Mouse (Mus musculus): ENCODE measurements around the gene Chsy1. TPM values are rescaled to one million over a fixed set of nuclear protein-coding genes. Genes with fewer than 3 reads are reported as not detected.

Chsy1 gene
- 16.1 and 18.0 TPM in 2 replicates for polyA plus RNA-seq (2015; fragmentation: Nextera tagmentation; extraction: Ambion mirVana)

DNA sequence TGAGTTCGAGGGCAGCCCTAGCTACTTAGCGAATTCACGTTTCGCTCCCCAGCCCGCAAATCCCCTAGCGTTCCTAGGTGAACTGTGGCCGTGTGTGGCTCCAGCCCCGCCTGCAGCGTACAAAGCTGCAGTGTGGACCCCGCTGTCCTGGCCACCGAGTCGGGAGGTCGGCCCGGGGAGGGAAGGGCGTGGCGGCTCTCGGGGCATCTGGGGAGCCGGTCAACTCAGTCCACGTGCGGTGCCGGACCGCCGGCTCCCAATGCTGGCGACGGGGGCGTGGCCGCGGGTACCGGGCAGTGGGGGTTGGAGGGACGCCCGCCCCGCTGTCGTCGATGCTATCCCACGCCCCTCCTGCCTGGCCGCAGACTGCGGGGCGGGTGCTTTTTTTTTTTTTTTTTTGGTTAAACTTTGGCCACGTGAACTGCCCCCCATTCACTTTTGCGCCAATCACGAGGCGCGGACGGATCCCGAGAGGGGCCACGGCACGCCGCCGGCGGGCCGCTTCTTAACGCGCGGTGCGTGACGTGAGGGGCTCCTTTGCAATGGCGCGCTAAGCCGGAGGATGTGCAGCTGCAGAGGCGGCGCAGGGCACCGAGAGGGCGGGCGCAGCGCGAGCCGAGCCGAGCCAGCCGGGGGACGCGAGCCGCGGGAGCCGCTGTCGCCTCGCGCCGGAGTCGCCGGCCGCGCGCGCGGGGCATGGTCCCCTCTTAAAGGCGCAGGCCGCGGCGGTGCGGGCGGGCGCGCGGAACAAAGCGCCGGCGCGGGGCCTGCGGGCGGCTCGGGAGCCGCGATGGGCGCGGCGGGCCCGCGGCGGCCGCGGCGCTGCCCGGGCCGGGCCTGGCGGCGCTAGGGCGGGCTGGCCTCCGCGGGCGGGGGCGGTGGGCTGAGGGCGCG lies at the start of gene Chsy1:
TSS of gene Chsy1 (plus strand) at position 555 of the 894 bp plus-strand sequence.
- Histone ChIP-seq H3K27ac (replicated peaks) (peak within 1 kb of the TSS; percentile 94), H3K36me3 (no peaks in the 10 kb centered on the region), H3K4me1 (peaks cover 16% of the 10 kb centered on the region), H3K27me3 (no peaks in the 10 kb centered on the region), H3K9ac (peak within 1 kb of the TSS; percentile 87), H3K4me2 (replicated peaks) (peak within 1 kb of the TSS; percentile 96), H3K4me3 (replicated peaks) (peak within 1 kb of the TSS; percentile 85), H3K9me3 (replicated peaks) (no peaks in the 10 kb centered on the region)
- WGBS: under 1% methylated on average over 87 of the region's 123 CpGs
- ATAC-seq (ENCODE audit: insufficient number of reproducible peaks, low FRiP score, low TSS enrichment, low read depth): peak; percentile 89

DNA sequence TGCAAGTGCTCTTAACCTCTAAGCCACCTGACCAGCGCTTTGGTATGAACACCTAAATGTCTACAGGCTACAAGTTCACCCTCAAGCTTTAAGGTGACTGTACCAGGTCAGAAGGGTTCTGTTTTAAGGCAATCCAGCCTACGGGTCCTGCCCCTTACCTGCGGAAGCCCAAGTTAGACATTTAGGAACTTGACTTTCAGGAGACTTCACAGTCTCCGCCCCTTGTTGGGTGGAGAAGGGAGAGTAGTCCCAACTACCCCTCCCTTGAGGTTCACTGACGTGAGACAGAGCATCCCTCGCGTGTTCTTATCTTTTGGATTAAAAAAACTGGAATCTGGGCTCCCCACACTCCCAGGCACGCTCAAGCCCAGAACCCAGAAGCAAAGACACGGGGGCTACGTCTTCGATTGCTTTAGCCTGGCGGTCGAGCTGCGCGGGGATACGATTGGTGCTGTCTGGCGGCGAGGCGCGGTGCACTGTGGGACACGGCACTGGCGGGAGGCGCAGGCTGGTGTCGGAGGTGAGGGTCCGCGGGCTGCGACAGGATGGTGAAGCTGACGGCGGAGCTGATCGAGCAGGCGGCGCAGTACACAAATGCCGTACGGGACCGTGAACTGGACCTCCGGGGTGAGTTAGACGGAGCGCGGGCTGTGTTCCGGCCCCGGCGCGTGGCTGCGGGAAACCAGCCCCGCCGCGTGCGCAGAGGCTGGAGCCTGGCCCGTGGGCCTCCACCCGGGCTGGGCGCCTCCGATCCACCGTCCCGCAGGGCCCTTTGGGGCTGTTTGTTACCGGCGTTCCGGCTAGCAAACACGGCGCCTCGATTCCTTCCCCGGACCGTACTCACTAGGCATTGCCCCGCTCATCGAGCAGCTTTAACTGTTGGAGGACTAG lies 49.0 kb upstream of the Chsy1 start:
- peak overlapping the region; percentile 69 for H3K27ac ChIP-seq (replicated peaks)
- H3K36me3 ChIP-seq: peaks cover 18% of the 10 kb centered on the region
- H3K9me3 ChIP-seq (replicated peaks): no peaks in the 10 kb centered on the region
- ATAC-seq (ENCODE audit: insufficient number of reproducible peaks, low FRiP score, low TSS enrichment, low read depth): peak; percentile 91
- WGBS: under 1% methylated on average over 64 of the region's 64 CpGs
- H3K9ac ChIP-seq: peak overlapping the region; percentile 91
- H3K27me3 ChIP-seq: no peaks in the 10 kb centered on the region
- H3K4me2 ChIP-seq (replicated peaks): peak overlapping the region; percentile 82
- peaks cover 14% of the 10 kb centered on the region for H3K4me1 ChIP-seq
- peak overlapping the region; percentile 98 for H3K4me3 ChIP-seq (replicated peaks)

DNA sequence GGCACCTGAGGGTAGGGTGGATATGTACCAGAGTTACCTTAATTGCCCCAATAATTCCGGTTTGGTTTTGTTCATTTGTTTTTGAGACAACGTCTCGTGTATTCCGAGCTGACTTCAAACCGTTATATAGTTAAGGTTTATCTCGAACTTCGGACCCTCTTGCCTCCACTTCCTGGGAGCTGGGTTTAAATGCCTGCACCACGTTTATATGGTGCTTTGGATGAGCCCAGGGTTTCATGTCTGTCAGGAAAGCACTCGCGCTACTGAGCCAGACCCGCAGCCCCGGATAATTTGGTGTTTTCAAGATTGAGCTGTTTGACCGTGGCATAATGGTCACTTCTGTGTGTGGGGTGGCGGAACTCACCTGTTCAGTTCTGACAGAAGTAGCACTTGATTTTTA lies 48.3 kb upstream of the Chsy1 start:
- Histone ChIP-seq H3K4me1 (peaks cover 14% of the 10 kb centered on the region), H3K4me3 (replicated peaks) (peak overlapping the region; percentile 98), H3K9me3 (replicated peaks) (no peaks in the 10 kb centered on the region), H3K9ac (peak overlapping the region; percentile 91), H3K27ac (replicated peaks) (no peak overlapping the region), H3K27me3 (no peaks in the 10 kb centered on the region), H3K4me2 (replicated peaks) (peak overlapping the region; percentile 82), H3K36me3 (peaks cover 23% of the 10 kb centered on the region)
- 2% methylated on average over 14 of the region's 14 CpGs for WGBS
- ATAC-seq (ENCODE audit: insufficient number of reproducible peaks, low FRiP score, low TSS enrichment, low read depth): no peak

DNA sequence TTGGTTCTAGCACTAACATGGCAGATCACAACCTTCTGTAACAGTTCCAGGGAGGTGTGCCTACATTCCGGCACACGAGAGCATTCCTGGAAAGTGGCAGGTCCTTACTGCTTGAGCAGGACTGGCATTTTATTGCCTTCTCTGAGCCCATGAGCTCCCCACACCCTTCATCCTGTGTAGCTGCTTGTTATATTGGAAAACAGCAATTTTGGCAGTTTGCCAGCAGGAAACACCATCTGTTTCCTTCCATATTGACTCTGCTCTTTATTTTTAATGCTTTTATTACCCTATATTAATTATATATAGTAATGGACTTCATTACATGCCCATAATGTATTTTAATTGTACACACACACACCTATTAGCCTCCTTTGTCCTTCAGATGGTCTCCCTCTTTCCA lies 32.9 kb upstream of the Chsy1 start:
- H3K27ac ChIP-seq (replicated peaks): no peak overlapping the region
- 76% methylated on average over 2 of the region's 2 CpGs for WGBS
- no peak overlapping the region for H3K4me2 ChIP-seq (replicated peaks)
- no peaks in the 10 kb centered on the region for H3K9me3 ChIP-seq (replicated peaks)
- peaks cover 20% of the 10 kb centered on the region for H3K4me1 ChIP-seq
- no peak for ATAC-seq (ENCODE audit: insufficient number of reproducible peaks, low FRiP score, low TSS enrichment, low read depth)
- peaks cover 58% of the 10 kb centered on the region for H3K36me3 ChIP-seq
- no peaks in the 10 kb centered on the region for H3K27me3 ChIP-seq
- H3K9ac ChIP-seq: no peak overlapping the region
- no peak overlapping the region for H3K4me3 ChIP-seq (replicated peaks)

DNA sequence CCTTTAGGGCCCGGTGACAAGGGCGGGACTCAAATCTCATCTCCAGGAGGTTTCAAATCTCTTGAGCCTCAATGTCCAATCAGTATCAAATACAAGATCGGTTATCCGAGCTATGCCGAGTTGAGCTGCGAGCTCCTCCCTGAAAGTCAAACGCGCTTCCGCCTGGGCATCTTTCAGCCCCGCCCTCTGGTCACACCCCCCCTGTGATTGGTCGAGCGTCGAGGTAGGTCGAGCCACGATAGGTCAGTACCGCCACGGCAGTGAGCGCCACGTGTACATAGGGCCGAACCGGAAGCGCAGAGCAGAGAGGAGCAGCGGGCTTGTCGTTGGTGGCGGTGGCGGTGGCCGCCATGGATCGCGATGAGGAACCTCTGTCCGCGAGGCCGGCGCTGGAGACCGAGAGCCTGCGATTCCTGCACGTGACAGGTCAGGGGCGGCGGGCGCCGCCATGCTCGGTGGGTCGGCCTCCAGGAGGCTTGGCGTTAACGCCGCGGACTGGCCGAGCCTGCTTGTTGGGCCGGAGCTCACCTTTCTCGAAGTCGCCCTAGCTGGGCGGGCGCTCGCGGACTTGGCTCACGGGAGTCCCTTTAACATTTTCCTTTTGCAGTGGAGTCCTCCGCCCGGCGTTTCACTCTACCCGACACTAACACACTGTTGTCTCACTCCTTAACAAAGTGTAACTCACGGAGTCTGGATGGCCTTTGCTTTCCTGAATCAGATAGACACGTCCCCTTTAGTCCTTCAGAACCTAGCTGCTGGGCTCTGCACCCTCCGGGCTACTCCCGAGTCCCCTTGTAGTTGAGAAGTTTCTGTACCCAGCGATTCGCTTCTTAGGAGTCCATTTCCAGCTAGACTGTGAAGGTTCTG lies 29.7 kb upstream of the Chsy1 start, which contains the start of gene Selenos:
TSS of gene Selenos (plus strand) at position 286 of the 867 bp plus-strand sequence.
- no peaks in the 10 kb centered on the region for H3K27me3 ChIP-seq
- H3K4me2 ChIP-seq (replicated peaks): peak within 1 kb of the TSS; percentile 71
- H3K4me3 ChIP-seq (replicated peaks): peak within 1 kb of the TSS; percentile 92
- no peaks in the 10 kb centered on the region for H3K9me3 ChIP-seq (replicated peaks)
- peak within 1 kb of the TSS; percentile 76 for H3K9ac ChIP-seq
- ATAC-seq (ENCODE audit: insufficient number of reproducible peaks, low FRiP score, low TSS enrichment, low read depth): peak; percentile 99
- WGBS: under 1% methylated on average over 65 of the region's 65 CpGs
- H3K36me3 ChIP-seq: peaks cover 52% of the 10 kb centered on the region
- peak within 1 kb of the TSS; percentile 87 for H3K27ac ChIP-seq (replicated peaks)
- H3K4me1 ChIP-seq: peaks cover 30% of the 10 kb centered on the region

DNA sequence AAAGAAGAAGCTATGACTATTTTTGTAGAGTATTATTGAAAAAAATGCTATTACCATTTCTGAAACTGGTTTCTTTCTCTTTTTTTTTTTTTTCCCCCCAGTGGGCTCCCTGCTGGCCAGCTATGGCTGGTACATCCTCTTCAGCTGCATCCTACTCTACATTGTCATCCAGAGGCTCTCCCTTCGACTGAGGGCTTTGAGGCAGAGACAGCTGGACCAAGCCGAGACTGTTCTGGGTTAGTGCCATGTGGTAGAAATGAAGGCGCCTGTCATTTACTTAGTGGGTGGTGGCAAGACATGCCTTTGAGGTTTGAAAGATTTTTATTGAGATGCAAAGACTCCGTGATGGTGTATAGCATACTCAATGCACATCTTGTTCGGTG lies 29.1 kb upstream of the Chsy1 start:
- ATAC-seq (ENCODE audit: insufficient number of reproducible peaks, low FRiP score, low TSS enrichment, low read depth): no peak
- Histone ChIP-seq H3K36me3 (peaks cover 50% of the 10 kb centered on the region), H3K4me2 (replicated peaks) (peak overlapping the region; percentile 71), H3K27me3 (no peaks in the 10 kb centered on the region), H3K4me3 (replicated peaks) (peak overlapping the region; percentile 92), H3K4me1 (peaks cover 31% of the 10 kb centered on the region), H3K9ac (peak overlapping the region; percentile 76), H3K9me3 (replicated peaks) (no peaks in the 10 kb centered on the region), H3K27ac (replicated peaks) (peak overlapping the region; percentile 87; the same call in 1 of the 2 replicates)
- WGBS: 22% methylated on average over 5 of the region's 5 CpGs

DNA sequence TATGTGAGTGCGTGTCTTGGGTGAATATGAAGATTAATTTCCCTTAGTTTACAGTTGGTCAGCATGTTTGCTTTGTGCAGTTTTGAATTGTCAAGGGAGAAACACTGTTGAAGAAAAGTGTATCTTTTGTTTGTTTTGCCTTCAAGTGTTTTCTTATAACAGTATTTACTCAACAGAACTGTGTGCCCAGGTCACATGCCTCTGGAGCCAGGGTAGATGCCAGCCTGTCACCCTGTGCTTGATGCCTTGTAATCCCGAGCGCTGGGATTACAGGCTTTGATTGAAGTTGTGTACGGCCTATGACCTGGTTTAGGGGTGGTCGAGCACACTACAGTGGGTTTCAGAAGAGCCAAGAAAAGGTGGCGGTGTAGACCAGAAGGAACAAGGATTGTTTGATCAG lies 25.6 kb upstream of the Chsy1 start:
- Histone ChIP-seq H3K36me3 (peaks cover 64% of the 10 kb centered on the region), H3K27me3 (no peaks in the 10 kb centered on the region), H3K9me3 (replicated peaks) (no peaks in the 10 kb centered on the region), H3K4me3 (replicated peaks) (no peak overlapping the region), H3K4me1 (peaks cover 30% of the 10 kb centered on the region), H3K27ac (replicated peaks) (no peak overlapping the region), H3K9ac (no peak overlapping the region), H3K4me2 (replicated peaks) (no peak overlapping the region)
- no peak for ATAC-seq (ENCODE audit: insufficient number of reproducible peaks, low FRiP score, low TSS enrichment, low read depth)
- WGBS: 85% methylated on average over 6 of the region's 6 CpGs

DNA sequence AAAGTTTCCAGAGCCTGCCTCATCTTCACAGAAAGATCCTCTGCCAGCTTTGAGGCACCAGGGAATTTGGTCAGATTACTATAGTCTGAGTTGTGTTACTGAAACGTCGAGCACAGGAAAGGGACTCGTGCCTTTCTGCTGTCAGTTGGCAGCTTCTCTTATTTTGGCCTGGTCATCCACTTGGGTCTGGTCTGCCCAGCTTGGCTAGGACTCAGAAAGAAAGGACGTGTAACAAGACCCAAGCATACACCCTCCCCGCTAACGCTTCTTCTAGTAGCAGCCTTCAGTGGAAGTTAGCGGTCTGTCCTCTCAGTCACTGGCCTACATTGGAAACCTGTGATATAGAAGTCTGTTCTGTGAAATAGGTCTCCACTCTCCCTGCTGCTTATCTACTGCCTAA lies 24.8 kb upstream of the Chsy1 start:
- Histone ChIP-seq H3K4me1 (peaks cover 27% of the 10 kb centered on the region), H3K9me3 (replicated peaks) (no peaks in the 10 kb centered on the region), H3K27me3 (no peaks in the 10 kb centered on the region), H3K27ac (replicated peaks) (no peak overlapping the region), H3K4me2 (replicated peaks) (no peak overlapping the region), H3K9ac (no peak overlapping the region), H3K36me3 (peaks cover 71% of the 10 kb centered on the region), H3K4me3 (replicated peaks) (no peak overlapping the region)
- WGBS: 77% methylated on average over 7 of the region's 7 CpGs
- no peak for ATAC-seq (ENCODE audit: insufficient number of reproducible peaks, low FRiP score, low TSS enrichment, low read depth)

DNA sequence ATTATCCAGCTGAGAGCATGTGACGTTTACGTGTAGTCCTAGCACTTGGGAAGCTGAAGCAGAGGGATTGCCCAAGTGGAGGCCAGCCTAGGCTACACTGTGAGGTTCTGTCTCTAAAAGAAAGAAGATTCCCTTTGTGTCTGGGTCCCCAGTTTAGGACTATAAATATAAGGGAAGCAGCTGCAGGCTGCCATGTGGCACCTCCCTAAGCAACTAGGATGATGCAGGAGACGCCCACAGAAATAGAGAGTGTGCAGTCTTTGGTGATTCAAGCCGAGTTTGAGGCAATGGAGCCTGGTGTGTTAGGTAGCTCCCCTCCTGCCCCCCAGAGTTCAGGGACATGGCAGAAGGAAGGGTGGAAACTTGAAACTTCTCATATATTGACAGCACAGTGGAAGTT lies 21.7 kb upstream of the Chsy1 start:
- Histone ChIP-seq H3K4me1 (peaks cover 12% of the 10 kb centered on the region; the same call in 1 of the 2 replicates), H3K27ac (replicated peaks) (no peak overlapping the region), H3K9ac (no peak overlapping the region), H3K36me3 (peaks cover 93% of the 10 kb centered on the region), H3K27me3 (no peaks in the 10 kb centered on the region), H3K4me3 (replicated peaks) (no peak overlapping the region), H3K9me3 (replicated peaks) (no peaks in the 10 kb centered on the region), H3K4me2 (replicated peaks) (no peak overlapping the region)
- WGBS: 86% methylated on average over 4 of the region's 4 CpGs
- ATAC-seq (ENCODE audit: insufficient number of reproducible peaks, low FRiP score, low TSS enrichment, low read depth): no peak

DNA sequence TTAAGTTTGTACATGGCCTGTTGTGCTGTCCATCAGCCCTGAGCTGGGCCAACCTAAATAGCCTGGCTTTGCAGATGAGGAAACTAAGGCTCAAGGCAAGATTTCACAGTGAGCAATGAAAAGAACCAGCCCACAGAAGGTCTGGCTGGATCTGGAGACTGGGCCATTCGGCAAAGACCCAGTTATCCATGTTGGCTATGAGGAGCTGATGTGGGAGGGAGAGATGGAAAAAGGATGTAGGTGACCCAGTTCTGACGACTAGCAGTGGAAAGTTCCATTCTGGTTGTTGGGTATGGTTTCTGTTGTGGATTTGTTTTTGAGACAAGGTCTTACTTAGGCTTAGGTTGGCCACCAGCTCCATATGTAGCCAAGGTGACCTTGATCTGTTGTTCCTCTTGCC lies 21.2 kb upstream of the Chsy1 start:
- Histone ChIP-seq H3K9ac (no peak overlapping the region), H3K4me2 (replicated peaks) (no peak overlapping the region), H3K4me3 (replicated peaks) (no peak overlapping the region), H3K27me3 (no peaks in the 10 kb centered on the region), H3K27ac (replicated peaks) (no peak overlapping the region), H3K4me1 (peaks cover 12% of the 10 kb centered on the region; the same call in 1 of the 2 replicates), H3K36me3 (peaks cover 89% of the 10 kb centered on the region), H3K9me3 (replicated peaks) (no peaks in the 10 kb centered on the region)
- ATAC-seq (ENCODE audit: insufficient number of reproducible peaks, low FRiP score, low TSS enrichment, low read depth): no peak
- 97% methylated on average over 2 of the region's 2 CpGs for WGBS
